Mouse (Mus musculus): ENCODE results near the gene Catsper2. TPM values are rescaled to one million over a fixed set of nuclear protein-coding genes. Genes with fewer than 3 reads are reported as not detected.

Gene Catsper2
- polyA plus RNA-seq, 1 experiment from 2014 or later, result 3.8 TPM

- WGBS, result 11% methylated on average over 9 of the region's 9 CpGs
These were observed 34.5 kb upstream of the Catsper2 start for GRCm38 (mm10) chr2:121448136-121448535.

GRCm38 (mm10) chr2:121447006-121447405 lies 33.4 kb upstream of the Catsper2 start:
- no peak for ATAC-seq (ENCODE audit: insufficient number of reproducible peaks, insufficient read depth, low FRiP score, low TSS enrichment, low read depth)
- Histone ChIP-seq H3K27ac (no peak overlapping the region), H3K4me3 (no peak overlapping the region), H3K27me3 (peaks cover 5% of the 10 kb centered on the region), H3K4me1 (peaks cover 34% of the 10 kb centered on the region), H3K36me3 (peaks cover 8% of the 10 kb centered on the region), H3K9me3 (no peaks in the 10 kb centered on the region), H3K4me2 (no peak overlapping the region), H3K9ac (no peak overlapping the region)
- 80% methylated on average over 3 of the region's 3 CpGs for WGBS

More at GRCm38 (mm10) chr2:121448136-121448535, 34.5 kb upstream of the Catsper2 start:
- Histone ChIP-seq H3K36me3 (peaks cover 19% of the 10 kb centered on the region), H3K4me2 (peak overlapping the region; percentile 64), H3K27ac (peak overlapping the region; percentile 93), H3K9ac (peak overlapping the region; percentile 65), H3K9me3 (no peaks in the 10 kb centered on the region), H3K4me1 (peaks cover 29% of the 10 kb centered on the region), H3K27me3 (no peaks in the 10 kb centered on the region), H3K4me3 (peak overlapping the region; percentile 97)
- no peak for ATAC-seq (ENCODE audit: insufficient number of reproducible peaks, insufficient read depth, low FRiP score, low TSS enrichment, low read depth)

GRCm38 (mm10) chr2:121446506-121446905 lies 32.9 kb upstream of the Catsper2 start:
- Histone ChIP-seq H3K4me1 (peaks cover 36% of the 10 kb centered on the region), H3K27ac (no peak overlapping the region), H3K9ac (no peak overlapping the region), H3K9me3 (no peaks in the 10 kb centered on the region), H3K4me2 (no peak overlapping the region), H3K27me3 (peaks cover 10% of the 10 kb centered on the region), H3K36me3 (peaks cover 6% of the 10 kb centered on the region), H3K4me3 (no peak overlapping the region)
- ATAC-seq (ENCODE audit: insufficient number of reproducible peaks, insufficient read depth, low FRiP score, low TSS enrichment, low read depth), result no peak
- 77% methylated on average over 4 of the region's 4 CpGs for WGBS

- H3K9me3 ChIP-seq, result no peaks in the 10 kb centered on the region
- no peak overlapping the region for H3K4me2 ChIP-seq
- peaks cover 24% of the 10 kb centered on the region for H3K4me1 ChIP-seq
- H3K27me3 ChIP-seq, result peaks cover 16% of the 10 kb centered on the region
- 81% methylated on average over 3 of the region's 3 CpGs for WGBS
- no peak overlapping the region for H3K9ac ChIP-seq
- no peaks in the 10 kb centered on the region for H3K36me3 ChIP-seq
- H3K27ac ChIP-seq, result no peak overlapping the region
- H3K4me3 ChIP-seq, result no peak overlapping the region
- no peak for ATAC-seq (ENCODE audit: insufficient number of reproducible peaks, insufficient read depth, low FRiP score, low TSS enrichment, low read depth)
These were observed 31.5 kb upstream of the Catsper2 start for GRCm38 (mm10) chr2:121445117-121445516.

GRCm38 (mm10) chr2:121444178-121444577 lies 30.6 kb upstream of the Catsper2 start, which contains the start of gene Ell3:
Gene Ell3 (minus strand): TSS chr2:121444278.
- Histone ChIP-seq H3K4me1 (peaks cover 24% of the 10 kb centered on the region), H3K4me3 (peak within 1 kb of the TSS; percentile 53; the same call in 1 of the 2 replicates), H3K27ac (no peak within 1 kb of the TSS), H3K36me3 (peaks cover 7% of the 10 kb centered on the region), H3K9me3 (no peaks in the 10 kb centered on the region), H3K27me3 (peaks cover 16% of the 10 kb centered on the region), H3K4me2 (peak within 1 kb of the TSS; percentile 93), H3K9ac (peak within 1 kb of the TSS; percentile 70; the same call in 1 of the 2 replicates)
- 92% methylated on average over 1 of the region's 1 CpGs for WGBS
- ATAC-seq (ENCODE audit: insufficient number of reproducible peaks, insufficient read depth, low FRiP score, low TSS enrichment, low read depth), result no peak

- Histone ChIP-seq H3K9ac (peak overlapping the region; percentile 70), H3K4me3 (peak overlapping the region; percentile 53), H3K27ac (no peak overlapping the region), H3K4me2 (peak overlapping the region; percentile 93), H3K36me3 (peaks cover 19% of the 10 kb centered on the region), H3K27me3 (peaks cover 16% of the 10 kb centered on the region), H3K9me3 (no peaks in the 10 kb centered on the region), H3K4me1 (peaks cover 23% of the 10 kb centered on the region)
- no peak for ATAC-seq (ENCODE audit: insufficient number of reproducible peaks, insufficient read depth, low FRiP score, low TSS enrichment, low read depth)
- WGBS, result 16% methylated on average over 8 of the region's 8 CpGs
These were observed 29.4 kb upstream of the Catsper2 start for GRCm38 (mm10) chr2:121443068-121443349.

GRCm38 (mm10) chr2:121442259-121443067 lies 28.9 kb upstream of the Catsper2 start:
- peaks cover 17% of the 10 kb centered on the region for H3K4me1 ChIP-seq
- peak overlapping the region; percentile 53 for H3K4me3 ChIP-seq
- peak overlapping the region; percentile 93 for H3K4me2 ChIP-seq
- peaks cover 24% of the 10 kb centered on the region for H3K36me3 ChIP-seq
- peak overlapping the region; percentile 70 for H3K9ac ChIP-seq
- peak; percentile 68; the same call in 1 of the 2 replicates for ATAC-seq (ENCODE audit: insufficient number of reproducible peaks, insufficient read depth, low FRiP score, low TSS enrichment, low read depth)
- H3K9me3 ChIP-seq, result no peaks in the 10 kb centered on the region
- H3K27ac ChIP-seq, result no peak overlapping the region
- peaks cover 16% of the 10 kb centered on the region for H3K27me3 ChIP-seq
- WGBS, result 1% methylated on average over 30 of the region's 30 CpGs

GRCm38 (mm10) chr2:121441800-121442199 lies 28.2 kb upstream of the Catsper2 start:
- peak overlapping the region; percentile 93 for H3K4me2 ChIP-seq
- no peak overlapping the region for H3K27ac ChIP-seq
- 6% methylated on average over 11 of the region's 11 CpGs for WGBS

GRCm38 (mm10) chr2:121440834-121441605 lies 27.4 kb upstream of the Catsper2 start:
- H3K27ac ChIP-seq, result no peak overlapping the region
- H3K4me1 ChIP-seq, result peaks cover 17% of the 10 kb centered on the region
- no peak for ATAC-seq (ENCODE audit: insufficient number of reproducible peaks, insufficient read depth, low FRiP score, low TSS enrichment, low read depth)
- H3K27me3 ChIP-seq, result peaks cover 16% of the 10 kb centered on the region
- H3K4me3 ChIP-seq, result no peak overlapping the region
- H3K9me3 ChIP-seq, result no peaks in the 10 kb centered on the region
- peak overlapping the region; percentile 93 for H3K4me2 ChIP-seq
- 51% methylated on average over 5 of the region's 5 CpGs for WGBS
- no peak overlapping the region for H3K9ac ChIP-seq
- H3K36me3 ChIP-seq, result peaks cover 36% of the 10 kb centered on the region

More at GRCm38 (mm10) chr2:121441800-121442199, 28.2 kb upstream of the Catsper2 start:
- no peak for ATAC-seq (ENCODE audit: insufficient number of reproducible peaks, insufficient read depth, low FRiP score, low TSS enrichment, low read depth)
- Histone ChIP-seq H3K9ac (peak overlapping the region; percentile 70), H3K27me3 (peaks cover 16% of the 10 kb centered on the region), H3K4me1 (peaks cover 17% of the 10 kb centered on the region), H3K36me3 (peaks cover 30% of the 10 kb centered on the region), H3K9me3 (no peaks in the 10 kb centered on the region), H3K4me3 (peak overlapping the region; percentile 53)

- Histone ChIP-seq H3K4me1 (peaks cover 17% of the 10 kb centered on the region), H3K4me3 (no peak overlapping the region), H3K9ac (no peak overlapping the region), H3K9me3 (no peaks in the 10 kb centered on the region), H3K27me3 (peaks cover 16% of the 10 kb centered on the region), H3K27ac (no peak overlapping the region), H3K4me2 (no peak overlapping the region), H3K36me3 (peaks cover 49% of the 10 kb centered on the region)
- WGBS, result 70% methylated on average over 4 of the region's 4 CpGs
- no peak for ATAC-seq (ENCODE audit: insufficient number of reproducible peaks, insufficient read depth, low FRiP score, low TSS enrichment, low read depth)
These were observed 26.2 kb upstream of the Catsper2 start for GRCm38 (mm10) chr2:121439746-121440145.

GRCm38 (mm10) chr2:121434854-121435253 lies 21.3 kb upstream of the Catsper2 start:
- WGBS, result 98% methylated on average over 1 of the region's 1 CpGs
- Histone ChIP-seq H3K4me3 (no peak overlapping the region), H3K9me3 (no peaks in the 10 kb centered on the region), H3K27ac (no peak overlapping the region), H3K4me1 (no peaks in the 10 kb centered on the region), H3K27me3 (no peaks in the 10 kb centered on the region), H3K4me2 (no peak overlapping the region), H3K9ac (no peak overlapping the region), H3K36me3 (peaks cover 98% of the 10 kb centered on the region)
- ATAC-seq (ENCODE audit: insufficient number of reproducible peaks, insufficient read depth, low FRiP score, low TSS enrichment, low read depth), result no peak
